In genomic region chr17:86988601-86989184, GRCm38 (mm10) we compare ENCODE assay signal across 11 mouse cellular contexts. TPM values are rescaled to one million over a fixed set of nuclear protein-coding genes. Genes with fewer than 3 reads are reported as not detected.
DNase-seq lines count a peak whose midpoint lies in the region; ATAC-seq lines count a peak whose summit lies in the region.
"Had no signal": no experiment of that assay in that cellular context is flagged by ENCODE, and none has a peak within 500 bp of the region (broad histone marks: within the 10 kb centered on the region; RNA-seq: fewer than 3 reads in every experiment).

No protein-coding gene starts in this region.

- peaks cover 16% of the 10 kb centered on the region for H3K4me1 ChIP-seq in brown adipose tissue, adult 24 weeks (ENCODE audit: control insufficient read depth, insufficient read depth, insufficient read length, low read length)
- peaks cover 5% of the 10 kb centered on the region; the same call in 1 of the 2 replicates for H3K4me1 ChIP-seq in midbrain, embryonic 16.5 days (ENCODE audit: control insufficient read depth, insufficient read depth, low read length)

- no peak overlapping the region for H3K4me2 ChIP-seq in midbrain, embryonic 16.5 days (ENCODE audit: low read length)

- no peaks in the 10 kb centered on the region for H3K36me3 ChIP-seq in midbrain, embryonic 16.5 days (ENCODE audit: control insufficient read depth, insufficient read depth, low read length)

- H3K9ac ChIP-seq in midbrain, embryonic 16.5 days (ENCODE audit: low read depth, low read length): no peak overlapping the region

- peak; percentile 63 for ATAC-seq in midbrain, embryonic 16.5 days

- no peaks in the 10 kb centered on the region for H3K27me3 ChIP-seq in midbrain, embryonic 16.5 days (ENCODE audit: control insufficient read depth, insufficient read depth, low read depth, low read length)

- peak; percentile 41 to 49 for DNase-seq in kidney, postnatal 4 days
- DNase-seq in kidney, adult 11 months: no peak
- peak; percentile 29 for DNase-seq in heart, adult 8-10 months (ENCODE audit: low spot score)
- DNase-seq in right cerebral cortex, adult 2 months (ENCODE audit: low spot score in 2 of 2): no peak
- DNase-seq in frontal cortex, postnatal 14 days (ENCODE audit: low spot score in 2 of 2): no peak
- DNase-seq: cerebellum, postnatal 36 days had no signal

- 39% methylated on average over 6 of the region's 6 CpGs for WGBS in midbrain, embryonic 16.5 days

- H3K9me3 ChIP-seq in midbrain, embryonic 16.5 days (replicated peaks; ENCODE audit: control insufficient read depth, low read length, poor library complexity, severe bottlenecking): no peaks in the 10 kb centered on the region

- H3K27ac ChIP-seq in brown adipose tissue, adult 24 weeks (replicated peaks; ENCODE audit: low read depth, low read length): peak overlapping the region; percentile 55
- peak overlapping the region; percentile 12; the same call in 1 of the 2 replicates for H3K27ac ChIP-seq in midbrain, embryonic 16.5 days (ENCODE audit: low read length)

- H3K4me3 ChIP-seq in brown adipose tissue, adult 24 weeks (ENCODE audit: insufficient read depth, low read depth, low read length): no peak overlapping the region
- H3K4me3 ChIP-seq in midbrain, embryonic 16.5 days (ENCODE audit: low read depth, low read length): no peak overlapping the region

RNA-seq across cellular contexts. Expression of gene Rhoq, which starts 25.8 kb away (rescaled TPM):
- 122 and 182 TPM in 2 replicates for polyA plus RNA-seq in brown adipose tissue, adult 24 weeks (2012; ENCODE audit: insufficient read depth, insufficient read length, missing spikeins)
- total RNA-seq in heart, adult 8-10 months (2022): 100 to 1,000 TPM; 120 to 141 (median 127) TPM
- polyA plus RNA-seq in midbrain, embryonic 16.5 days (2015; fragmentation: Nextera tagmentation; extraction: Ambion mirVana): 5.3 and 6.0 TPM in 2 replicates

RNA-seq across cellular contexts. Expression of gene Pigf, which starts 36.5 kb away (rescaled TPM):
- polyA plus RNA-seq in brown adipose tissue, adult 24 weeks (2012; ENCODE audit: insufficient read depth, insufficient read length, missing spikeins): 9.2 and 11.6 TPM in 2 replicates
- total RNA-seq in heart, adult 8-10 months (2022): 1 to 10 TPM; 2.0 to 4.1 (median 3.5) TPM
- 30.9 and 32.7 TPM in 2 replicates for polyA plus RNA-seq in midbrain, embryonic 16.5 days (2015; fragmentation: Nextera tagmentation; extraction: Ambion mirVana)

RNA-seq across cellular contexts. Expression of gene Cript, which starts 36.7 kb away (rescaled TPM):
- 96.6 and 131 TPM in 2 replicates for polyA plus RNA-seq in brown adipose tissue, adult 24 weeks (2012; ENCODE audit: insufficient read depth, insufficient read length, missing spikeins)
- total RNA-seq in heart, adult 8-10 months (2022): 10 to 100 TPM; 44.4 to 56.4 (median 47.0) TPM
- polyA plus RNA-seq in midbrain, embryonic 16.5 days (2015; fragmentation: Nextera tagmentation; extraction: Ambion mirVana): 209 and 213 TPM in 2 replicates

RNA-seq across cellular contexts. Expression of gene Atp6v1e2, which starts 41.0 kb away (rescaled TPM):
- not detected in 2 replicates for polyA plus RNA-seq in brown adipose tissue, adult 24 weeks (2012; ENCODE audit: insufficient read depth, insufficient read length, missing spikeins)
- not detected for total RNA-seq in heart, adult 8-10 months (2022)
- 0.29 TPM in 1 of 2 replicates, not detected in the other for polyA plus RNA-seq in midbrain, embryonic 16.5 days (2015; fragmentation: Nextera tagmentation; extraction: Ambion mirVana)
- total RNA-seq: heart, postnatal 36 days; liver, adult 2 months had no signal
- polyA plus RNA-seq: liver, adult 2 months; neural tube, embryonic 14.5 days had no signal

Comparison
In these comparisons a context has a peak if more than half of its experiments do, and no peak if none do; other contexts are left out.
1. DNase-seq: peak in kidney, postnatal 4 days (2 of 2) and heart, adult 8-10 months (single experiment); none in kidney, adult 11 months (single experiment), right cerebral cortex, adult 2 months (0 of 2) and frontal cortex, postnatal 14 days (0 of 2).
2. RNA of gene Rhoq, which starts 25.8 kb away (polyA plus RNA-seq): 122 to 182 TPM in brown adipose tissue, adult 24 weeks; 5.3 to 6.0 TPM in midbrain, embryonic 16.5 days; every median in the first group is over 10 times any median in the second.